Mouse (Mus musculus): Measurements from ENCODE around the gene Smtn. TPM values are rescaled to one million over a fixed set of nuclear protein-coding genes. Genes with fewer than 3 reads are reported as not detected.

Gene Smtn
- total RNA-seq, 2 experiments from 2014 or later, result 8.2 to 8.9 TPM

DNA sequence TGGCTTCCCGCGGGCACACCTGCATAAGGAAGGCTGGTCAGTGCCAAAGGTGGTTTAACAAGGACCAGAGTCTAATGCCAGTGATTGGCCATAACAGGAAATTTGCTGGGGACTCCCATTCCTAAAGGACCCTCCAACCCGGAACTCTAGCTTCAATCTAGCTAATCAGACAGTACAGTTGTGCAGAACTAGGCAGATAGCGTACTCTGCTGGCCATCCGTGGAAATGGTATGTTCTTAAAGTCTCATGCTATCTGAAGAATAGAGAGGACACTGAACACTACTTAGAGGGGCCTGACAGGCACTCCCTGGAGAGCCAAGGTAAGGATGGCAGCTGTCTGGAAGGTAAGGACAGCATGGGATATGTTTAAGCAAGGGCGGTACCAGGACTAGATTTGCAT, 8.8 kb downstream of the Smtn start:
- DNase-seq (ENCODE audit: low spot score in 2 of 2), result no peak
- intact Hi-C loops (cut with DNase I), result loop anchor here (10.0 kb wide), 1 partner anchor 383 kb away; the partner anchor contains the start of gene Slc35e4

DNA sequence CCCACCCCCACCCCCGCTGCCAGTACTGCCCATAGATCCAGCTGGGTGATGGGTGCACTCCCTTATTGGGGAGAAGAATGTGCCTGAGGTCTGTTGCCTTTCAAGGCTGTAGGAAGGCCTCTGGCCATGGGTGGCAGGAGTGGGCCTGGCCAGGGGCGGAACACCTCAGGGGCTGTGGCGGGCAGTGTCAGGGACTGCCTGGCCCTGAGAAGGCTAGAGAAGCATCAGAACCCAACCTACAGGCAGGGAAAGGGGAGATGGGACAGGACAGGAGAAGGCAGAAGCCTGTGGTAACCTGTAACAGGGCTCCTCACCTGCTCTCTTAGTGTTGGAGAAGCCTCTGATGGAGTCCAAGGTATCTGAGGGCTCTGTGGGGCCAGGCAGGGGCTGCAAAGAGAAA, 9.7 kb downstream of the Smtn start:
- DNase-seq (ENCODE audit: low spot score in 2 of 2), result no peak
- intact Hi-C loops (cut with DNase I), result loop anchor here (10.0 kb wide), 1 partner anchor 384 kb away; the partner anchor contains the start of gene Slc35e4

DNA sequence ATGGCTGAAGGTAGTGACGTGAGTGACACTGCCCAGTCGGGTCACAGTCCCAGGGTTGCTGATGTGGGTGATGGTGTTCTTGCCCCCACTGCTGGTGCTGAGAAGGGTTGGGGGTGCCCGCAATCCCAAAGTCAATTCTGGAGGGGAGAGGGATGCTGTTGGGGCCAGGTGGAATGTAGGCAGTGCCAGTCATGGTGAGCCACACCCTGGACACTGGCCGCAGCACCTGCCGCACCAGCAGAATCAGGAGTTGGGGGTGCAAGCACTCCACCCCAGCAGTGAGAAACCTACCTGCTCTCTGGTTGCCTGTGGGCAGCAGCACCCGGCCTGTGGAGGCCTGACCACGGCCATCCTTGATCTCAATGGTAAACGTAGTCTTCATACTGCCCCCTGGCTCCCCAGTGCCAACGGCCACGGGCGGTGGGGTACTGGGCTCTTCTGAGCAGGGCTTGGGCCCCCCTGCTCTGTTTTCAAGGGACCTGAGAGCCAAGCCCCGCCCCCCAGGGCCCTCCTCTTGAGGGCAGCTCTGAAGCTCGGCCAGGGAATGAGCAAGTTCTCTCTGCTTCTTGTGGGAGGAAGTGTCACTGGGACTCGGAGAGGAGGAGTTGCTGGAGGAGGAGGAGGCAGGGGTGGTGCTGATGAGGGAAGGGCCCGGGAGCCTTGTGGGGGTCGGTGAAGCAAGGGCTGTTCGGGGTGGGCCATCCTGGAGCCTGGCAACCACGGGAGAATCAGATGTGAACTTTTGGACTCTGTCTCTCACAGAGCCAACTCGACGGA, 10.7 kb downstream of the Smtn start:
- intact Hi-C loops (cut with DNase I), result loop anchor here (10.0 kb wide), 1 partner anchor 385 kb away; the partner anchor contains the start of gene Slc35e4
- DNase-seq (ENCODE audit: low spot score in 2 of 2), result no peak

DNA sequence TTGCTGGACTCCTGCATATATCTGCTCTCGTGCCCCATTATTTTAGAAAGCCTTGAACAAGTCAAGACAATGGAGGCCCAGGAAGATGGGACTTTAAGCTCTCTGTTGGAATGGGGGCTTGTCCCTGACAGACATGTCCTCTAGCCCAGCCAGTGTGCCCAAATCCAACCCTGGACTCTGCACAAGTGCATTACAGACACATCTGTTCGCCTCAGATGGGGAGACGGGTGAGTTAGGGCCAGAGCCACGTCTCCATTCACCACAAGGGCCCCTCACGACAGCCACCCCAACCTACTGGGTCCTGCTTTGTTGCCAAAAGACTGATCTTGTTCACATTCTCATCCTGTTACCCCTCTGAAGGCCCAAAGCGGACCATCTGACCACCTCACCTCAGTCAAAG, 12.2 kb downstream of the Smtn start:
- no peak for DNase-seq (ENCODE audit: low spot score in 2 of 2)
- intact Hi-C loops (cut with DNase I), result no loop called here

DNA sequence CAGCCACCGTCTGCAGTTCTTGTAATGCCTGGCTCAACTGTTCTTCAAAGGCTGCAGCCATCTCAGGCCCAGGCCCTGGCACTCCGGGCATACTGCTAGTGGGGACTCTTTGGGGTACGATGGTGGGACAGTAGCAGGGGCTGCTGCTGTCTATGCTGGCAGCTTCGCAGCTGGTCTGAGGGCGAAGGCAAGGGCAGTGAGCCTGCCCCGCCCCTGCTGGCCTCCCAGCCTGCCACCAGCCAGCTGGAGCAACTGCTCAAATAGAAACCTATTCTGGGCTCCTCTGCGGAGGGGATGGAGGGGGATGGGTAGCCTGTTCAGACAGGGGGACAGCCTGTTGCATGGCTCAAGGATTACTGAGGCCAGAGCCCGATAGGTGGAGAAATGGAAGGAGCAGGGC, 12.6 kb downstream of the Smtn start:
- intact Hi-C loops (cut with DNase I), result no loop called here
- DNase-seq (ENCODE audit: low spot score in 2 of 2), result no peak

DNA sequence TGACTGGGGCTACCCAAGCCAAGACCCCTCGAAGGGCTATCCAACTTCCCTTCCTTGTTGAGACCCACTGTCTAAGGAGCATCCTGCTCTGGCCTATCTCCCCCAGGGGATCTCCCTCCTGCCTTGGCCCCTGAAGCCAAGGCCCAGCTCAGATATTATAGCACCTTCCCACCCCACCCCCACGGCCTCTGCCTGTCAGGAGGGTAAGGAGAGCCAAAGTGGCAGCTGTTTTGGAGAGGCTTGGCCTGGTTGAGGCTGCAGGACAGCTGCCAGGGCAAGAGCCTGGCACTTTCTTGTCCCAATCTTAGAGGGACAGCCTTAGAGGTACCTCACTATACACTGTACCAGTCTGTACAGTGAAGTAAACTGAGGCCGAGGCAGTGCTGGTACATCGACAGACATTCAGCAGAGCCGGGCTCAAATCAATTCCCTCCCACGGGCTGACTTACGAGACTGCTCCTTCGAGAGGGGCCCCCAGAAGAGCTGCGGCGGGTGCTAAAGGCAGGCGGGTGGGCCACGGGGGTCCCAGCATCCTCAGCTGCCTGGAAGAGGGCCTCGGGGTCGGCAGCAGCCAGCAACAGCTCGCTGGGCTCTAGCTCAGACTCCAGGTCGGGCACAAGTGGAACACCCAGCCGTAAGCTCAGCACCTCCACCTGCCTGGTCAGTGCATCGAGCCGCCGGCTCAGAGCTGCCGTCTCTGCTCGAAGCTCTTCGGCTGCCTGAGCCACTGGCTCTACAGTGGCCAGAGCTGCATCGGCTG, 13.3 kb downstream of the Smtn start:
- intact Hi-C loops (cut with DNase I), result no loop called here
- DNase-seq (ENCODE audit: low spot score in 2 of 2), result no peak

DNA sequence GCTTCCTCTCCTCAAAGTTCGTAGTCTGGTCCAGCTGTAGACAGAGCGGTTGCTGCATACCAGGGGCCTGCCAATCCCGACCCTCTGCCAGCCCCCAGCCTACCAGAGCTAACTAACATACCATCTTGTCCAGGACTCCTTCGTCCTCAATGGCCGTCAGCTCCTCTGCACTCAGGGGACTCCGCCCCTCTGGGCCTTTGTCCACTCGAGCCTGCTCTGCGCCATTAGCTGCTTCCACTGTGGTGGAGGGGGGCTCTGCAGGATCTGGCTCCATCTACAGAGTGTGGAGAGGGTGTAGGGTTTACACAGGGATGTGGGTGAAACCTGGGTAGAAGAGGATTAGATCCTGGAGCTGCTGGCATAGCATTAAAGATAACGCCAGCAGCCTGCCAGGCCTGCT, 14.2 kb downstream of the Smtn start:
- intact Hi-C loops (cut with DNase I), result no loop called here
- DNase-seq (ENCODE audit: low spot score in 2 of 2), result no peak

DNA sequence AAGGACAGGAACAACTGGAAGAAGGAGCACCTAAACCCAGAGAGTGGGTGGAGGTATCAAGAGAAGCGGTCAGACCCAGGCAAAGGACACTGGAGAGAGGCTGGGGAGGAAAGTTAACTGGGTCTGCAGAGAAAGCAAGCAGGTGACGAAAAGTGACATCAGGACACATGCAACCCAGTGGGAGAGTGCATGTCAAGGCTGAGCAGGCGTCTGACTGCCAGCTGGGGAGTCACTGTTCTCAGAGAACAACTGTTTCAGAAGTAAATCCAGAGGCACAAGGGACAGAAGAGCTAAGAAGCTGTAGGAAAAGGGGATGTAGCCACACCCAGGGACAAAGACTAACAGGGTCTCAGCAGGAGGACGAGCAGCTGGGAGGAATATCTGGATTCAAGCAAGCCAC, 14.9 kb downstream of the Smtn start:
- intact Hi-C loops (cut with DNase I), result no loop called here
- DNase-seq (ENCODE audit: low spot score in 2 of 2), result no peak

DNA sequence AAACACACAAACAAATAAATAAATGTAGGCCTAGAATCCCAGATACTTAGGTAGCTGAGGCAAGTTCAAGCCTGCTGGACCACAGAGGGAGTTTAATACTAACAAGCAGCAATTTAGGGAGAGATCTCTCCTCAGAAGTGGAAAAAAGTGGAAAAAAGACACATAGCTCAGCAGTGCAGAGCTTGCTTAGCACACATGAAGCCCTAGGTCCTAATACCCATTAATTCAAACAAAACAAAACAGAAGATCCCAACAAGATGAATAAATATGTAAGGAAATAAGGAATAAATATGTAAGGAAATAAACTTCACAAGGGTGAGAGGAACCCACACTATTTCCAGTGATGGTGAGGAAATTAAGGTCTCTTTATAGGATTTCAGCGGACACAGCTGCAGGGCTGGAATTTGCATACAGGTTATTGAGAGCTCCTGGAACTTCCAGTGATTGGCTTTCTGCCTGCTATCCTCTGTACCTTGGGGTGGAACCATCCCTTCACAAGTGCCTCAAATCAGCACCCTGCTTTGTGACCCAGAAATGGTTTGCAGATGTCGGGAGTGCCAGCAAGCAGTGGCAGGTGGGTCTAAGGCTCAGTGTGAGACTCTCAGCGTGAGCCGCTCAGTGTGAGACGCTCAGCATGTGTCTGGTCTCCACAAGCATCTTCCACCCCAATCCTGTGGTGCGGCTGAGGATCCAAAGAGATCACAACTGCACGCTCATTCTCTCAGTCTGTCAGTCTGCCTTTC, 16.4 kb downstream of the Smtn start:
- intact Hi-C loops (cut with DNase I), result no loop called here
- DNase-seq (ENCODE audit: low spot score in 2 of 2), result no peak

DNA sequence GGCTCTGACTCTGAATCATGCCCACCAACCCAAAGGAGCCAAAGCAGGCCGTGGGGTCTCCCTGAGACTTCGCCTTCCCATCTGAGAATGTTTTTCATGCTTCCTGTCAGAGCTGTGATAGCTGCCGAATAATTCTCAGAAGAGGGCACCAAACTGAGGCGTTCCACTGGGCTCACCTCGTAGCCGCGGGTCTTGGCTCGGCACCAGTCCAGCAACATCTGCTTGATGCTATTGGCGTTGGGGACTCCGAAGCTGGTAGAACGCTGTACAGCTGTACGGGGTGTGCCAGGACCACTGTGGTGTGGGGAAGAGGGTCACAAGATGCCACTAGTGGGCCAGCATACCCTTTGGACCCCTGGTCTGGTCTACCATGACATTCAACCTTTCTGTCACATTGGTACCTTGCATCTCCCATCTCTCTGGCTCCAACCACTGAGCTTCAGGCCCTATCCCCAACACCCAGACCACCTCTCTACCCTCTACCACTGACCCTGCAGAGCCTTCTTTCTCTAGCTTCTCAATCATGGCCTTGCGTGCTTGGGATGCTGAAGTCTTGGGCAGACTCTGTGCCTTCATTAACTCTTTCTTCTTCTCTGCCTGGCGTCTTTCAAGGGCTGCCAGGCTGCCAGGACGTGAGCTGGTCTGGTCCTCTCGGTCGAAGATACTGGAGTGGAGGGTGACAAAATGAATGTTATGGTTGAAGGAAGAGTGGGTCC, 18.0 kb downstream of the Smtn start:
- intact Hi-C loops (cut with DNase I), result no loop called here
- DNase-seq (ENCODE audit: low spot score in 2 of 2), result no peak

DNA sequence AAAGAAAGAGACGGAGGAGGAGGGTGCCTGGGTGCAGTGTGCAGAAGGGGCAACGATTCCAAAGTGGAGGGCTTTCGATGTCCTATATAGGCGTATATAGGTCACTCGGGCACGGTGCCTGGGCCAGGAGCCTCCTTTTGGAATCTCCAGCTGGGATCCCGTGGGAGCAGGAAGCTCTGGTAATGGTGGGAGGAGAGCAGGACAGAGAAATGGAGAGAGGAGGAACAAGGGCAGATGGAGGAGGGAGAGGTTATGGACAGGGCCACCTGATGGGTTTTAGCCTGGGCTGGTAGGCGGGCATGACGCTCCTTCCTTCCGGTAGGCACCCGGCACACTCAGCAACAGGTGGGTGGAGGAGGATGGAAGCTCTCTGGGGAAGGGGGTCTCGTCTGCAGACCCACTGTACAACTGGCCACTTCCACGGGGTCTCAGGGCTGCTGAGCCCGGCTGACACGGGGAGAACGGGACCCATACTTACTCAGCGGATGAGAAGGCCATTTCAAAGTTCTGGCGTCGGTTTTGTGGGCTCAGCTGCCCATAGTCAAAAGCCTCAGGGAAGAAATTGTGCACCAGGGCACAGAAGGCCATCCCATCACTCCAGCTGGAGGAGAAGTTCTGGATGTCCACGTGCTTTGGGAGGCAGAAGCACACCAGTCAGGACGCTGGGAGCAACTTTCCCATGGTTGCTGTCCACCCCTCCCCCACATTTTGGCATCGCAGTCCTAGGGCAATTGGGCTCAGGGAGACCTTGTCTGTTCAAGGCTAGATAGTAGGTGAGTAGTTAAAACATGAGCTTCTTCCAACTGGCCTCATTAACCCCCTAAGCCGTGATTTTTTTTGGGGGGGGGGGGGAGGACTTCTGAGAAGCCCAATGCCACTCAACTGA, 18.8 kb downstream of the Smtn start:
- DNase-seq (ENCODE audit: low spot score in 2 of 2), result no peak
- intact Hi-C loops (cut with DNase I), result no loop called here

DNA sequence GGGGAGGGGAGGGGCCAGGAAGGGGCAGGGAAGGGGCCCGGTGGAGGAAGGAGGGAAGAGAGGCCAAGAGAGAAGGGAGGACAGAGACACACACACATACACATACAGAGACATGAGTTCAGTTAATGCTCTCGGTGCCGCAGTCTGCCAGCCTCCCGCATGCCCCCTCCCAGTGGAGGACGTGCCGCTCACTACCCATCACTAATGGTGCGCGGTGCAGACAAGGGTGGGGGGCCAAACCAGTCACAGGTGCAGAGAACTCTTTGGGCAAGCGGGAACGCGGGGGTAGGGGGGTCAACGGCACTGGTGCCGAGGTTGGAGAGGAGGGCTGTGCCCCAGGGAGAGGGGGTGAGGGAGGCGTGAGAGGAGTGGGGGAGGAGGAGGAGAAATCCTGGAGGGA, 19.5 kb downstream of the Smtn start:
- no peak for DNase-seq (ENCODE audit: low spot score in 2 of 2)
- intact Hi-C loops (cut with DNase I), result no loop called here

DNA sequence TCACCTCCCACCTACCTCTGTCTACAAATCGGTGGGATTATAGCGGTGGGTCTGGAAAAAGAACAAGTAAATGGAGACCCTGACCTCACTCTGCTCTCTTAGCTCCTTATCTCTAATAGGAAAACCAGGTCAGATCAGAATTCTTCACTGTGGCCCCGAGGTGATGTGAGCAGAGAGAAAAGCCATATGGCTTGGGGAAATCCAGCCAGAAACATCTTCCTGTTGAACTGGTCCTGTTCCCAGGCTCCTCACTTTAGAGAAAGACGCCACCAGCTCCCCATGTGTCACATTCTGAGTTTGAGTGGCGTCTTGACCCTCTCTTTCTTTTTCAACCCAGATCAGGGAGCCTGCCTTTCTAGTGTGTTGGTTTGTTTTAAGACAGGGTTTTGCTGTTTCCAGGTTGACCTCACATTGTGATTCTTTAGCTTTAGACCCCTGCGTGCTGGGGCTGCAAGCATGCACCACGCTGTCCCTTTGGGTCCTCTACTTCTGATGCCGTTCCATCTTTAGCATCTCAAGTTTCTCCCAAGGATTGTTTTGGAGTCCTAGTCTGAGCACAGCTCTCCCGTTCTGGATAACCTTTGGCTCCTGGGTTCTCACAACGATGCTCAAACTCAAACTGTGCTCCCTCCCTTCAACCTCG, 20.5 kb downstream of the Smtn start:
- no peak for DNase-seq (ENCODE audit: low spot score in 2 of 2)
- intact Hi-C loops (cut with DNase I), result no loop called here

DNA sequence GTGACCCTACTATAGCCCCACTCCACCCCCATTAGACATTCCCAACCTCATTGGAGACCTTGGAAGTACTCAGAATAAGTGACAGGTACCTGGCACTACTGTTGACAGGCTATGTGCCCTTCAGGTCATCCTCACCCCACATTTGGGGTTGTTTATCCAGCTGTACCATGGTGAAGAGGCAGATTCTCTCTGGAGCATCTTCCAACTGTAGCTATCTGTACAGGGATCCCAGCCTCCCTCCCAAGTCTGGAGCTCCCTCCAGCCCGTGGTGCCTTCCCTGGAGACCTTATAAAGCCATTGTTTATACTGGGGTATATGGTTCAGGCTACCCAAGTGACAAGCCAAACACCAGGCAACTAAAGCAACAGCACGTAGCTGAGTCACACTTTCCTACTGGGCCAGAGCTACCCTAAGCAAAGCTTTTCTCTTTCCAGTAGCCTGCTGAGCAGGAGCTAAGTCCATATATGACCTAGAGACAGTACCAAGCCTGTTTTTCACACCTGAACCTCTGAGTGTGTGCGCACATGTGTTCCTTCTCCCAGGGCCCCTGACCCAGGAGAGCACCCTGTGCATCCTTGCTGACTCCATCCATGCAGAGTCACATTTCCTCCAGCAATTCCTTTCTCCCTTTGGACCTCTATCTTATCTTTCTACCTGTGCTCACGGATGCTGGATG, 21.2 kb downstream of the Smtn start:
- intact Hi-C loops (cut with DNase I), result no loop called here
- no peak for DNase-seq (ENCODE audit: low spot score in 2 of 2)

DNA sequence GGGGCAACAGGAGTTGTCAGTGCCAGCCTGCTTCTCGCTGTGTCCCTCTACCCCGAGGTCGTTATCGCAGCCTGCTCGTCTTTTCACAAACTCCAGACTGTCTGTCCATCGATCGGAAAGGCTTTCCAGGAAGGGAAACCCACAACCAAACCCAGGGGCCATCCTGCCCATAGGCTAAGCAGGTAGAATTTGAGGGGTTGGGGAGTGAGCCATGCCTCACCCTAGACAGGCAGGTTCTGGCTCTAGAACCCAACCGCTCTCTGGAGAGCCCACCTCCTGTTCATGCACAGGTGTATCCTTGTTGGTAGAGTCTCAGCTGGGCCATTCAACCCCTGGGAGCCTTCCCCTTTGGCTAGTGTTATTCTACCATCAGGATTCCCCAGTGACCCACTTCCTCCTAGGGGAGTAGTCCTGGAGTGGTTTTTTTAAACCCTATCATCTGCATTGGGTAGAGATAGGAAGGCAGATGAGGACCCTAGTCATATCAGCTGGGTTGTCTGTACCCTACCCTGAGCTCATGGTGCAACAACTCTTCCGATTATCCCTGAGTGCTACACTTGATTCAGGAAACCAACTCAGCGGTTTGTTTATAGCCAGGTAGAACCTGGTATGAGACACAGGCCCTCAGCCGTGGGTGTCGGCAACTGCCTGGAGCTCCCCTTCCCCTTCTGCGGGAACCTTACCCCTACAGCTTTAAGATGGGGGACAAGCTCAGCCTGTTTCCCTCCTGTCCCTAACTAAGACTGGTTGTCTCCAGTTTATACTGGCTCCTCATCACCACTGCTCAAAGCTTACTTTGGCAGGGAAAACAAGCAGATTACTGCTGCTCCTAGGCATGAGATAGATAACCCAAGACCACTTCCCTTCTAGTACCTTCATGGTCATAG, 22.3 kb downstream of the Smtn start:
- no peak for DNase-seq (ENCODE audit: low spot score in 2 of 2)
- intact Hi-C loops (cut with DNase I), result no loop called here

DNA sequence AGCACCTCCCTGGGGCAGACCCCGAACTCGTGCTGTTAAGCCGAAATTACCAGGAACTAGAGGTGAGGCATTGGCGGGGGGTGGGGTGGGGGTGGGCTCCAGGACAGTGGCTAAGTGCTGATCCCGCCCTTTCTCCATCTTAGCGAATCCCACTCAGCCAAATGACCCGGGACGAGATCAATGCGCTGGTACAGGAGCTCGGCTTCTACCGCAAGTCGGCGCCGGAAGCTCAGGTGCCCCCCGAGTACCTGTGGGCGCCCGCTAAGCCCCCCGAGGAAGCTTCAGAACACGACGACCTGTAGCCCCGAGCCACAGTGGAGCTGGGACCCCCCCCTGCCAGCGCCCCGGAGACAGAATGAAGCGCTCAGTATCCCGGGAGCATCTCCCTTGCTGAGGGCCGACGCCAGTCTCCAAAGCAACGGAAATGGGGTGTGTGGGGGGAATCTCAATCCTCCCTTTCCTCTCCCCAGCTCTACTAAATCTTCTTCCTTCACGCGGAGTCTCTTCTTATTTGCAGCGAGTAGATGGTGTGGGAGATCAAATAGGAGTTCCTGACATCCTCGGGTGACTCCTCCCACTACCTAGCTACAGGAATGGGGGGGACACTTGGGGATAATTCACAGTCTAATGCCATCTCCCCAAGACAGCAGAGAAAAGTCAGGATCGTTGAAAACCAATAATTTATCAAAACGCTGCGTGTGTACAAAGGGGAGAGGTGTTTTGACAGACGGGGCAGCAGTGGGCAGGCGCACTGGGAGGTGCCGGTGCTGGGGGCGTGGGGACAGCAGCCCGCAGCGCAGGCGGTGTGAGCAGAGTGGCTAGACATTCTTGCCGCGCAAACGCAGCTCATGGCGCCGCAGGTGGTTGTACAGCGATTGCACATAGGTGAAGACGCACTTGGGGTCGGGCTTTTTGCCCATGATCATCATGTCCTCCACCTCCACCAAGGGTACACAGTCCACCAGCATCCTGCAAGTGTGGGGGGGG, 23.3 kb downstream of the Smtn start:
- intact Hi-C loops (cut with DNase I), result no loop called here
- no peak for DNase-seq (ENCODE audit: low spot score in 2 of 2)
